Mouse (Mus musculus): Measurements from ENCODE around the gene Stard3. TPM values are rescaled to one million over a fixed set of nuclear protein-coding genes. Genes with fewer than 3 reads are reported as not detected.

Stard3 gene
- polyA plus RNA-seq, 1 experiment from 2014 or later: 28.9 TPM

GRCm38 (mm10) chr11:98384721-98385637 is 26.8 kb downstream of the Stard3 start:
- no peak overlapping the region for H3K9ac ChIP-seq (ENCODE audit: low read depth, low read length)
- ATAC-seq (replicated peaks; ENCODE audit: low FRiP score) (no peak), DNase-seq (ENCODE audit: low spot score) (no peak)
- H3K9me3 ChIP-seq (ENCODE audit: control insufficient read depth, low read length): no peaks in the 10 kb centered on the region
- H3K4me2 ChIP-seq: no peak overlapping the region
- peaks cover 2% of the 10 kb centered on the region; the same call in 1 of the 2 replicates for H3K4me1 ChIP-seq (replicated peaks; ENCODE audit: control insufficient read depth, insufficient read depth, low read length)
- no peak overlapping the region for H3K4me3 ChIP-seq (ENCODE audit: low read depth, low read length)
- WGBS: 59% methylated on average over 8 of the region's 8 CpGs
- no peak overlapping the region for H3K27ac ChIP-seq (ENCODE audit: low read depth, low read length)
- H3K27me3 ChIP-seq (replicated peaks; ENCODE audit: control insufficient read depth, insufficient read depth, low read length): peaks cover 57% of the 10 kb centered on the region
- H3K36me3 ChIP-seq (ENCODE audit: control insufficient read depth, insufficient read depth, low read length): no peaks in the 10 kb centered on the region; the same call in 1 of the 2 replicates

GRCm38 (mm10) chr11:98385638-98386585 is 27.7 kb downstream of the Stard3 start, which contains the start of gene Pnmt:
Gene Pnmt (plus strand): TSS chr11:98386450.
- Histone ChIP-seq H3K36me3 (ENCODE audit: control insufficient read depth, insufficient read depth, low read length) (no peaks in the 10 kb centered on the region), H3K9me3 (ENCODE audit: control insufficient read depth, low read length) (no peaks in the 10 kb centered on the region), H3K4me3 (ENCODE audit: low read depth, low read length) (no peak within 1 kb of the TSS), H3K4me2 (no peak within 1 kb of the TSS), H3K9ac (ENCODE audit: low read depth, low read length) (no peak within 1 kb of the TSS), H3K4me1 (replicated peaks; ENCODE audit: control insufficient read depth, insufficient read depth, low read length) (peaks cover 2% of the 10 kb centered on the region; the same call in 1 of the 2 replicates), H3K27ac (ENCODE audit: low read depth, low read length) (no peak within 1 kb of the TSS), H3K27me3 (replicated peaks; ENCODE audit: control insufficient read depth, insufficient read depth, low read length) (peaks cover 64% of the 10 kb centered on the region)
- no peak for ATAC-seq (replicated peaks; ENCODE audit: low FRiP score)
- WGBS: 43% methylated on average over 25 of the region's 25 CpGs
- DNase-seq (ENCODE audit: low spot score): no peak

- WGBS: 8% methylated on average over 24 of the region's 24 CpGs
- no peak overlapping the region for H3K9ac ChIP-seq (ENCODE audit: low read depth, low read length)
- H3K4me1 ChIP-seq (replicated peaks; ENCODE audit: control insufficient read depth, insufficient read depth, low read length): peaks cover 2% of the 10 kb centered on the region; the same call in 1 of the 2 replicates
- H3K4me3 ChIP-seq (ENCODE audit: low read depth, low read length): no peak overlapping the region
- no peak for ATAC-seq (replicated peaks; ENCODE audit: low FRiP score)
- no peak for DNase-seq (ENCODE audit: low spot score)
- no peaks in the 10 kb centered on the region for H3K36me3 ChIP-seq (ENCODE audit: control insufficient read depth, insufficient read depth, low read length)
- H3K9me3 ChIP-seq (ENCODE audit: control insufficient read depth, low read length): no peaks in the 10 kb centered on the region
- no peak overlapping the region for H3K4me2 ChIP-seq
- no peak overlapping the region for H3K27ac ChIP-seq (ENCODE audit: low read depth, low read length)
- peaks cover 67% of the 10 kb centered on the region for H3K27me3 ChIP-seq (replicated peaks; ENCODE audit: control insufficient read depth, insufficient read depth, low read length)
Measured at GRCm38 (mm10) chr11:98386596-98386995, 28.4 kb downstream of the Stard3 start.

GRCm38 (mm10) chr11:98387056-98387577 is 28.9 kb downstream of the Stard3 start:
- no peaks in the 10 kb centered on the region for H3K9me3 ChIP-seq (ENCODE audit: control insufficient read depth, low read length)
- peaks cover 6% of the 10 kb centered on the region; the same call in 1 of the 2 replicates for H3K4me1 ChIP-seq (replicated peaks; ENCODE audit: control insufficient read depth, insufficient read depth, low read length)
- no peaks in the 10 kb centered on the region for H3K36me3 ChIP-seq (ENCODE audit: control insufficient read depth, insufficient read depth, low read length)
- ATAC-seq (replicated peaks; ENCODE audit: low FRiP score) (no peak), DNase-seq (ENCODE audit: low spot score) (no peak)
- WGBS: 39% methylated on average over 14 of the region's 14 CpGs
- no peak overlapping the region for H3K9ac ChIP-seq (ENCODE audit: low read depth, low read length)
- H3K27ac ChIP-seq (ENCODE audit: low read depth, low read length): no peak overlapping the region
- H3K4me3 ChIP-seq (ENCODE audit: low read depth, low read length): no peak overlapping the region
- no peak overlapping the region for H3K4me2 ChIP-seq
- peaks cover 70% of the 10 kb centered on the region for H3K27me3 ChIP-seq (replicated peaks; ENCODE audit: control insufficient read depth, insufficient read depth, low read length)

- ATAC-seq (replicated peaks; ENCODE audit: low FRiP score) (no peak), DNase-seq (ENCODE audit: low spot score) (no peak)
- Histone ChIP-seq H3K4me1 (replicated peaks; ENCODE audit: control insufficient read depth, insufficient read depth, low read length) (peaks cover 18% of the 10 kb centered on the region), H3K27ac (ENCODE audit: low read depth, low read length) (no peak overlapping the region), H3K27me3 (replicated peaks; ENCODE audit: control insufficient read depth, insufficient read depth, low read length) (peaks cover 69% of the 10 kb centered on the region), H3K9me3 (ENCODE audit: control insufficient read depth, low read length) (no peaks in the 10 kb centered on the region), H3K36me3 (ENCODE audit: control insufficient read depth, insufficient read depth, low read length) (no peaks in the 10 kb centered on the region), H3K4me2 (no peak overlapping the region), H3K4me3 (ENCODE audit: low read depth, low read length) (no peak overlapping the region), H3K9ac (ENCODE audit: low read depth, low read length) (no peak overlapping the region)
- WGBS: 80% methylated on average over 10 of the region's 10 CpGs
Measured at GRCm38 (mm10) chr11:98388282-98388681, 30.1 kb downstream of the Stard3 start.

- no peak for DNase-seq (ENCODE audit: low spot score)
- no peaks in the 10 kb centered on the region for H3K36me3 ChIP-seq (ENCODE audit: control insufficient read depth, insufficient read depth, low read length)
- H3K27me3 ChIP-seq (replicated peaks; ENCODE audit: control insufficient read depth, insufficient read depth, low read length): peaks cover 59% of the 10 kb centered on the region
- no peak overlapping the region for H3K4me2 ChIP-seq
- no peak overlapping the region for H3K9ac ChIP-seq (ENCODE audit: low read depth, low read length)
- no peak for ATAC-seq (replicated peaks; ENCODE audit: low FRiP score)
- H3K27ac ChIP-seq (ENCODE audit: low read depth, low read length): no peak overlapping the region
- no peak overlapping the region for H3K4me3 ChIP-seq (ENCODE audit: low read depth, low read length)
- no peaks in the 10 kb centered on the region for H3K9me3 ChIP-seq (ENCODE audit: control insufficient read depth, low read length)
- WGBS: 21% methylated on average over 9 of the region's 9 CpGs
- H3K4me1 ChIP-seq (replicated peaks; ENCODE audit: control insufficient read depth, insufficient read depth, low read length): peaks cover 28% of the 10 kb centered on the region
Measured at GRCm38 (mm10) chr11:98389221-98389780, 31.1 kb downstream of the Stard3 start.

- 67% methylated on average over 12 of the region's 12 CpGs for WGBS
- DNase-seq (ENCODE audit: low spot score) (no peak), ATAC-seq (replicated peaks; ENCODE audit: low FRiP score) (no peak)
- Histone ChIP-seq H3K4me3 (ENCODE audit: low read depth, low read length) (no peak overlapping the region), H3K9me3 (ENCODE audit: control insufficient read depth, low read length) (no peaks in the 10 kb centered on the region), H3K4me2 (no peak overlapping the region), H3K36me3 (ENCODE audit: control insufficient read depth, insufficient read depth, low read length) (no peaks in the 10 kb centered on the region), H3K27me3 (replicated peaks; ENCODE audit: control insufficient read depth, insufficient read depth, low read length) (peaks cover 50% of the 10 kb centered on the region), H3K9ac (ENCODE audit: low read depth, low read length) (no peak overlapping the region), H3K27ac (ENCODE audit: low read depth, low read length) (no peak overlapping the region), H3K4me1 (replicated peaks; ENCODE audit: control insufficient read depth, insufficient read depth, low read length) (peaks cover 36% of the 10 kb centered on the region)
Measured at GRCm38 (mm10) chr11:98390141-98390540, 32.0 kb downstream of the Stard3 start.

- no peak overlapping the region for H3K4me3 ChIP-seq (ENCODE audit: low read depth, low read length)
- H3K9me3 ChIP-seq (ENCODE audit: control insufficient read depth, low read length): no peaks in the 10 kb centered on the region
- no peak overlapping the region for H3K9ac ChIP-seq (ENCODE audit: low read depth, low read length)
- 35% methylated on average over 7 of the region's 8 CpGs for WGBS
- no peak for DNase-seq (ENCODE audit: low spot score)
- H3K4me1 ChIP-seq (replicated peaks; ENCODE audit: control insufficient read depth, insufficient read depth, low read length): peaks cover 37% of the 10 kb centered on the region
- no peak overlapping the region for H3K4me2 ChIP-seq
- H3K27me3 ChIP-seq (replicated peaks; ENCODE audit: control insufficient read depth, insufficient read depth, low read length): peaks cover 31% of the 10 kb centered on the region
- H3K27ac ChIP-seq (ENCODE audit: low read depth, low read length): no peak overlapping the region
- H3K36me3 ChIP-seq (ENCODE audit: control insufficient read depth, insufficient read depth, low read length): no peaks in the 10 kb centered on the region
- no peak for ATAC-seq (replicated peaks; ENCODE audit: low FRiP score)
Measured at GRCm38 (mm10) chr11:98392034-98392433, 33.9 kb downstream of the Stard3 start.

Data from liver, embryonic 11.5 days (tissue).